Mouse (Mus musculus): Measurements from ENCODE around the gene Dnajb3. TPM values are rescaled to one million over a fixed set of nuclear protein-coding genes. Genes with fewer than 3 reads are reported as not detected.
"Not testable (repeated sequence)": the region's sequence is repeated elsewhere in the genome, so short reads cannot be mapped to it uniquely, and the experiment has no call there.

Gene Dnajb3
- polyA plus RNA-seq, 1 experiment from 2014 or later = 7.6 TPM

- H3K4me1 ChIP-seq (replicated peaks) = no peaks in the 10 kb centered on the region
- H3K27me3 ChIP-seq (replicated peaks) = no peaks in the 10 kb centered on the region
- H3K27ac ChIP-seq (ENCODE audit: poor library complexity, severe bottlenecking) = no peak overlapping the region
- H3K4me3 ChIP-seq = no peak overlapping the region
- no peaks in the 10 kb centered on the region for H3K36me3 ChIP-seq
- no peak overlapping the region for H3K9ac ChIP-seq
- H3K9me3 ChIP-seq (replicated peaks) = no peaks in the 10 kb centered on the region
- ATAC-seq (ENCODE audit: insufficient number of reproducible peaks, low FRiP score) = no peak
- no peak overlapping the region for H3K4me2 ChIP-seq
- 79% methylated on average over 5 of the region's 5 CpGs for WGBS
These were observed 19.2 kb downstream of the Dnajb3 start for GRCm38 (mm10) chr1:88186325-88186935.

GRCm38 (mm10) chr1:88179657-88180056 is 25.9 kb downstream of the Dnajb3 start:
- no peaks in the 10 kb centered on the region for H3K4me1 ChIP-seq (replicated peaks)
- no peaks in the 10 kb centered on the region for H3K27me3 ChIP-seq (replicated peaks)
- no peak overlapping the region for H3K4me3 ChIP-seq
- no peak overlapping the region for H3K27ac ChIP-seq (ENCODE audit: poor library complexity, severe bottlenecking)
- H3K9ac ChIP-seq = no peak overlapping the region
- peaks cover 17% of the 10 kb centered on the region for H3K9me3 ChIP-seq (replicated peaks)
- ATAC-seq (ENCODE audit: insufficient number of reproducible peaks, low FRiP score) = no peak
- WGBS = 80% methylated on average over 1 of the region's 1 CpGs
- H3K4me2 ChIP-seq = no peak overlapping the region
- no peaks in the 10 kb centered on the region for H3K36me3 ChIP-seq

GRCm38 (mm10) chr1:88172190-88172589 is 33.4 kb downstream of the Dnajb3 start:
- H3K9ac ChIP-seq; ATAC-seq (ENCODE audit: insufficient number of reproducible peaks, low FRiP score); H3K4me3 ChIP-seq; H3K4me2 ChIP-seq; H3K27ac ChIP-seq (ENCODE audit: poor library complexity, severe bottlenecking); H3K4me1 ChIP-seq (replicated peaks); H3K27me3 ChIP-seq (replicated peaks); H3K36me3 ChIP-seq: not testable (repeated sequence)
- 75% methylated on average over 7 of the region's 7 CpGs for WGBS
- H3K9me3 ChIP-seq (replicated peaks) = peaks cover 23% of the 10 kb centered on the region

GRCm38 (mm10) chr1:88165711-88166110 is 39.9 kb downstream of the Dnajb3 start, which contains the start of gene Ugt1a5:
Gene Ugt1a5, plus strand, starts transcription at chr1:88166012.
- Histone ChIP-seq H3K4me1 (replicated peaks) (no peaks in the 10 kb centered on the region), H3K27me3 (replicated peaks) (no peaks in the 10 kb centered on the region), H3K9ac (no peak within 1 kb of the TSS), H3K4me3 (no peak within 1 kb of the TSS), H3K36me3 (no peaks in the 10 kb centered on the region), H3K9me3 (replicated peaks) (0 out of 2 replicates have a peak, but pooled peaks cover 3% of the 10 kb centered on the region), H3K27ac (ENCODE audit: poor library complexity, severe bottlenecking) (no peak within 1 kb of the TSS), H3K4me2 (no peak within 1 kb of the TSS)
- WGBS = 72% methylated on average over 5 of the region's 5 CpGs
- ATAC-seq (ENCODE audit: insufficient number of reproducible peaks, low FRiP score) = no peak

GRCm38 (mm10) chr1:88158430-88158829 is 47.2 kb downstream of the Dnajb3 start:
- Histone ChIP-seq H3K4me3 (no peak overlapping the region), H3K27me3 (replicated peaks) (no peaks in the 10 kb centered on the region), H3K4me1 (replicated peaks) (no peaks in the 10 kb centered on the region), H3K4me2 (no peak overlapping the region), H3K9me3 (replicated peaks) (no peaks in the 10 kb centered on the region), H3K36me3 (no peaks in the 10 kb centered on the region), H3K27ac (ENCODE audit: poor library complexity, severe bottlenecking) (no peak overlapping the region), H3K9ac (no peak overlapping the region)
- 66% methylated on average over 2 of the region's 2 CpGs for WGBS
- ATAC-seq (ENCODE audit: insufficient number of reproducible peaks, low FRiP score) = no peak

Other genes with a start within 250 kb of the Dnajb3 start
- 32.7 and 35.4 TPM in 2 replicates for gene Usp40, start 197.2 kb downstream of the Dnajb3 start, polyA plus RNA-seq (2016; fragmentation: Nextera tagmentation; extraction: Ambion mirVana)
- not detected in 2 replicates for gene Ugt1a10, start 150.4 kb downstream of the Dnajb3 start, polyA plus RNA-seq (2016; fragmentation: Nextera tagmentation; extraction: Ambion mirVana)
- not detected in 2 replicates for gene Ugt1a9, start 135.0 kb downstream of the Dnajb3 start, polyA plus RNA-seq (2016; fragmentation: Nextera tagmentation; extraction: Ambion mirVana)
- gene Ugt1a8, start 118.0 kb downstream of the Dnajb3 start, polyA plus RNA-seq (2016; fragmentation: Nextera tagmentation; extraction: Ambion mirVana) = not detected in 2 replicates
- 0.58 and 0.78 TPM in 2 replicates for gene Ugt1a7c, start 110.7 kb downstream of the Dnajb3 start, polyA plus RNA-seq (2016; fragmentation: Nextera tagmentation; extraction: Ambion mirVana)
- gene Ugt1a6b, start 102.5 kb downstream of the Dnajb3 start, polyA plus RNA-seq (2016; fragmentation: Nextera tagmentation; extraction: Ambion mirVana) = not detected in 2 replicates
- gene Ugt1a6a, start 71.0 kb downstream of the Dnajb3 start, polyA plus RNA-seq (2016; fragmentation: Nextera tagmentation; extraction: Ambion mirVana) = not detected in 2 replicates
- gene Ugt1a5, start 39.8 kb downstream of the Dnajb3 start, polyA plus RNA-seq (2016; fragmentation: Nextera tagmentation; extraction: Ambion mirVana) = not detected in 2 replicates
- not detected in 2 replicates for gene Ugt1a2, start 5.2 kb downstream of the Dnajb3 start, polyA plus RNA-seq (2016; fragmentation: Nextera tagmentation; extraction: Ambion mirVana)
- gene Ugt1a1, start 6.2 kb upstream of the Dnajb3 start, polyA plus RNA-seq (2016; fragmentation: Nextera tagmentation; extraction: Ambion mirVana) = 0.22 TPM in 1 of 2 replicates, not detected in the other
- 0.56 and 0.83 TPM in 2 replicates for gene Mroh2a, start 21.2 kb upstream of the Dnajb3 start, polyA plus RNA-seq (2016; fragmentation: Nextera tagmentation; extraction: Ambion mirVana)
- gene Hjurp, start 71.9 kb upstream of the Dnajb3 start, polyA plus RNA-seq (2016; fragmentation: Nextera tagmentation; extraction: Ambion mirVana) = 141 TPM in 2 replicates
- gene Trpm8, start 71.9 kb upstream of the Dnajb3 start, polyA plus RNA-seq (2016; fragmentation: Nextera tagmentation; extraction: Ambion mirVana) = 0.05 TPM in 1 of 2 replicates, not detected in the other
- gene Spp2, start 201.2 kb upstream of the Dnajb3 start, polyA plus RNA-seq (2016; fragmentation: Nextera tagmentation; extraction: Ambion mirVana) = 1.1 and 3.2 TPM in 2 replicates

Data from heart, embryonic 12.5 days (tissue).